Comparison of ENCODE assay signal across 9 mouse cellular contexts in the genomic region with DNA sequence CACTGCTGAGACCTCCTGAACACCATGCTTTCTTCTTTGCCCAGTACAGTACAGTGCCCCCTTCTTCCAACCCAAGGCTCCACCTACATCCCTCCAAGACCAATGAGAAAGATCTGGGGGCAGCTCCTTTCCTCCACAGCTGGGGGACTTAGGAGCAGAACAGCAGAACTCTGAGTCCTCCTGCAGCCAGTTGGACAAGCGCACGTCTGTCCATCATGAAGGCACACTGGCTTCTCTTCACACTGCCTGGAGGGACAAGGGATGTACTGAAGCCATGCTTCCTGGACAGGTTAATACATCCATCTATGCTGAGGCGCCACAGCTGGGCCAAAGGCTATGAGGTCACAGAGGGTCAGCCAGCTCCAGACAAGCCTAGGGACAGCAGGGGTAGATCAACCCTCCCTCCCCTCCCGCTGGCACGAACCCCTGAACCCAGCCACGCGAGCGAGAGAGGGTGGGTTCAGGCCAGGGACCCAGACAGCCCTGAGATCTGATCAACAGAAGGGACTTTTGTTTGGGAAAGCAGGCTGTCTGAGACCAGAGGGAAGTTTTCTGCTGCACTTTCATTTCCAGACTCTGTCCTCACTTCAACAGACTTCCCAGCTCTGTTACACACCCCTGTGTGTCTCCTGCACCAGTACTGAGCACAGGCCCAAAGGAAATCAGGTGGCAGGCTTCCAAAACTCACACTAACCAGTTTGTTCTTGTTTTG. TPM values are rescaled to one million over a fixed set of nuclear protein-coding genes. Genes with fewer than 3 reads are reported as not detected.
DNase-seq lines count a peak whose midpoint lies in the region; ATAC-seq lines count a peak whose summit lies in the region.
"Had no signal": no experiment of that assay in that cellular context is flagged by ENCODE, and none has a peak within 500 bp of the region (broad histone marks: within the 10 kb centered on the region; RNA-seq: fewer than 3 reads in every experiment).

No protein-coding gene starts in this region.

- H3K27me3 ChIP-seq in midbrain, embryonic 11.5 days (ENCODE audit: control insufficient read depth, insufficient read depth, low read length), result no peaks in the 10 kb centered on the region
- H3K27me3 ChIP-seq in midbrain, embryonic 15.5 days (replicated peaks), result no peaks in the 10 kb centered on the region
- H3K27me3 ChIP-seq in heart, embryonic 13.5 days (replicated peaks), result no peaks in the 10 kb centered on the region
- no peaks in the 10 kb centered on the region for H3K27me3 ChIP-seq in limb, embryonic 12.5 days

- peak; percentile 38; the same call in 1 of the 2 replicates for ATAC-seq in midbrain, embryonic 11.5 days (ENCODE audit: low FRiP score)
- ATAC-seq in midbrain, embryonic 15.5 days (replicated peaks), result no peak
- ATAC-seq in heart, embryonic 13.5 days (ENCODE audit: extremely low read depth, insufficient number of reproducible peaks, low FRiP score, low TSS enrichment), result peak; percentile 25; the same call in 1 of the 2 replicates
- ATAC-seq in limb, embryonic 12.5 days (ENCODE audit: insufficient number of reproducible peaks, insufficient read depth, low FRiP score, low TSS enrichment, low read depth), result peak; percentile 52

- no peak overlapping the region for H3K27ac ChIP-seq in midbrain, embryonic 11.5 days (ENCODE audit: low read depth, low read length)
- H3K27ac ChIP-seq in midbrain, embryonic 15.5 days, result no peak overlapping the region
- H3K27ac ChIP-seq in heart, embryonic 13.5 days (replicated peaks), result peak overlapping the region; percentile 48
- H3K27ac ChIP-seq in limb, embryonic 12.5 days, result peak overlapping the region; percentile 82

- H3K4me2 ChIP-seq in midbrain, embryonic 11.5 days, result no peak overlapping the region
- H3K4me2 ChIP-seq in midbrain, embryonic 15.5 days, result no peak overlapping the region
- H3K4me2 ChIP-seq in heart, embryonic 13.5 days, result 0 out of 2 replicates have a peak overlapping the region, but pooled peaks have one; percentile 24
- no peak overlapping the region; the same call in 1 of the 2 replicates for H3K4me2 ChIP-seq in limb, embryonic 12.5 days

- H3K36me3 ChIP-seq in midbrain, embryonic 11.5 days (ENCODE audit: control insufficient read depth, insufficient read depth, low read length), result no peaks in the 10 kb centered on the region
- H3K36me3 ChIP-seq in midbrain, embryonic 15.5 days (replicated peaks), result no peaks in the 10 kb centered on the region
- no peaks in the 10 kb centered on the region for H3K36me3 ChIP-seq in heart, embryonic 13.5 days
- peaks cover 45% of the 10 kb centered on the region; the same call in 1 of the 2 replicates for H3K36me3 ChIP-seq in limb, embryonic 12.5 days

- no peaks in the 10 kb centered on the region for H3K9me3 ChIP-seq in midbrain, embryonic 11.5 days (ENCODE audit: control insufficient read depth, low read length)
- H3K9me3 ChIP-seq in midbrain, embryonic 15.5 days, result no peaks in the 10 kb centered on the region
- no peaks in the 10 kb centered on the region for H3K9me3 ChIP-seq in heart, embryonic 13.5 days
- H3K9me3 ChIP-seq in limb, embryonic 12.5 days, result no peaks in the 10 kb centered on the region

- DNase-seq in midbrain, embryonic 11.5 days (ENCODE audit: low spot score, missing footprints), result no peak
- peak; percentile 49 for DNase-seq in testis, postnatal 10 days (ENCODE audit: low spot score)
- DNase-seq in adrenal gland, adult 2 months, result no peak
- DNase-seq in adrenal gland, postnatal 14 days, result no peak
- no peak for DNase-seq in ovary, postnatal 36 days (ENCODE audit: low spot score)

- H3K9ac ChIP-seq in midbrain, embryonic 11.5 days (ENCODE audit: low read length), result no peak overlapping the region
- H3K9ac ChIP-seq in midbrain, embryonic 15.5 days, result no peak overlapping the region
- 0 out of 2 replicates have a peak overlapping the region, but pooled peaks have one; percentile 25 for H3K9ac ChIP-seq in heart, embryonic 13.5 days
- no peak overlapping the region for H3K9ac ChIP-seq in limb, embryonic 12.5 days (replicated peaks)

- 74% methylated on average over 8 of the region's 8 CpGs for WGBS in midbrain, embryonic 11.5 days
- WGBS in midbrain, embryonic 15.5 days, result 61% methylated on average over 8 of the region's 8 CpGs
- WGBS in heart, embryonic 13.5 days, result 47% methylated on average over 8 of the region's 8 CpGs
- WGBS in limb, embryonic 12.5 days, result 44% methylated on average over 8 of the region's 8 CpGs

- no peaks in the 10 kb centered on the region for H3K4me1 ChIP-seq in midbrain, embryonic 11.5 days (ENCODE audit: control insufficient read depth, insufficient read depth, low read length)
- H3K4me1 ChIP-seq in midbrain, embryonic 15.5 days, result no peaks in the 10 kb centered on the region
- H3K4me1 ChIP-seq in heart, embryonic 13.5 days, result peaks cover 35% of the 10 kb centered on the region
- peaks cover 48% of the 10 kb centered on the region for H3K4me1 ChIP-seq in limb, embryonic 12.5 days (replicated peaks)

- H3K4me3 ChIP-seq in midbrain, embryonic 11.5 days (ENCODE audit: low read depth, low read length), result no peak overlapping the region
- H3K4me3 ChIP-seq in midbrain, embryonic 15.5 days, result no peak overlapping the region
- no peak overlapping the region for H3K4me3 ChIP-seq in heart, embryonic 13.5 days
- no peak overlapping the region for H3K4me3 ChIP-seq in limb, embryonic 12.5 days (replicated peaks)
- H3K4me3 ChIP-seq: myocyte had no signal

RNA-seq across cellular contexts. Expression of gene Gli2, which starts 27.6 kb away (rescaled TPM):
- polyA plus RNA-seq in midbrain, embryonic 11.5 days (2014; fragmentation: Nextera tagmentation; extraction: Ambion mirVana), result 8.2 and 9.0 TPM in 2 replicates
- 1.6 and 2.6 TPM in 2 replicates for polyA plus RNA-seq in midbrain, embryonic 15.5 days (2015; fragmentation: Nextera tagmentation; extraction: Ambion mirVana)
- polyA plus RNA-seq in heart, embryonic 13.5 days (2015; fragmentation: Nextera tagmentation; extraction: Ambion mirVana), result 3.1 and 3.3 TPM in 2 replicates
- 14.2 and 18.2 TPM in 2 replicates for polyA plus RNA-seq in limb, embryonic 12.5 days (2016; fragmentation: Nextera tagmentation; extraction: Ambion mirVana)
- total RNA-seq in adrenal gland, adult 2 months (2021), result 1 to 10 TPM; 1.0 to 1.5 TPM
- polyA plus RNA-seq in adrenal gland, adult 2 months (2012; rRNA removed), result 1.2 and 1.6 TPM in 2 replicates
- 1.5 and 2.3 TPM in 2 replicates for total RNA-seq in adrenal gland, postnatal 14 days (2021)

Comparison
In these comparisons a context has a peak if more than half of its experiments do, and no peak if none do; other contexts are left out.
1. H3K27ac ChIP-seq: peak in heart, embryonic 13.5 days (single experiment) and limb, embryonic 12.5 days (single experiment); none in midbrain, embryonic 11.5 days (single experiment) and midbrain, embryonic 15.5 days (single experiment).